Mouse (Mus musculus): Measurements from ENCODE around the gene Xpo6. TPM values are rescaled to one million over a fixed set of nuclear protein-coding genes. Genes with fewer than 3 reads are reported as not detected.
A peak's percentile ranks its signal among the peaks of the same experiment; 100 is the strongest.

The Xpo6 gene
- polyA plus RNA-seq, 1 experiment from 2014 or later, result 39.8 TPM

GRCm38 (mm10) chr7:126230357-126231148, 30.3 kb upstream of the Xpo6 start:
- Histone ChIP-seq H3K4me1 (peaks cover 7% of the 10 kb centered on the region; the same call in 1 of the 2 replicates), H3K36me3 (no peaks in the 10 kb centered on the region), H3K9me3 (replicated peaks) (no peaks in the 10 kb centered on the region), H3K9ac (no peak overlapping the region), H3K4me2 (no peak overlapping the region), H3K27me3 (replicated peaks) (peaks cover under 1% of the 10 kb centered on the region; the same call in 1 of the 2 replicates), H3K4me3 (no peak overlapping the region), H3K27ac (no peak overlapping the region)
- peak; percentile 30 for ATAC-seq
- WGBS (ENCODE audit: insufficient replicate concordance), result 28% methylated on average over 8 of the region's 8 CpGs

- no peak overlapping the region for H3K4me2 ChIP-seq
- no peak overlapping the region for H3K9ac ChIP-seq
- ATAC-seq, result no peak
- no peak overlapping the region for H3K27ac ChIP-seq
- H3K27me3 ChIP-seq (replicated peaks), result peaks cover 14% of the 10 kb centered on the region
- 49% methylated on average over 5 of the region's 5 CpGs for WGBS (ENCODE audit: insufficient replicate concordance)
- H3K36me3 ChIP-seq, result no peaks in the 10 kb centered on the region
- no peaks in the 10 kb centered on the region for H3K9me3 ChIP-seq (replicated peaks)
- H3K4me3 ChIP-seq, result no peak overlapping the region
- peaks cover 7% of the 10 kb centered on the region; the same call in 1 of the 2 replicates for H3K4me1 ChIP-seq
Measured at GRCm38 (mm10) chr7:126226136-126226535, 25.8 kb upstream of the Xpo6 start.

GRCm38 (mm10) chr7:126222753-126223152, 22.5 kb upstream of the Xpo6 start:
- Histone ChIP-seq H3K9me3 (replicated peaks) (no peaks in the 10 kb centered on the region), H3K4me1 (no peaks in the 10 kb centered on the region), H3K9ac (no peak overlapping the region), H3K27me3 (replicated peaks) (peaks cover 14% of the 10 kb centered on the region), H3K36me3 (no peaks in the 10 kb centered on the region), H3K27ac (no peak overlapping the region), H3K4me3 (no peak overlapping the region), H3K4me2 (no peak overlapping the region)
- 68% methylated on average over 3 of the region's 3 CpGs for WGBS (ENCODE audit: insufficient replicate concordance)
- no peak for ATAC-seq

GRCm38 (mm10) chr7:126220611-126221010, 20.3 kb upstream of the Xpo6 start:
- no peaks in the 10 kb centered on the region for H3K9me3 ChIP-seq (replicated peaks)
- H3K4me2 ChIP-seq, result no peak overlapping the region
- no peak overlapping the region for H3K4me3 ChIP-seq

GRCm38 (mm10) chr7:126218311-126218710, 18.0 kb upstream of the Xpo6 start:
- H3K36me3 ChIP-seq, result no peaks in the 10 kb centered on the region
- WGBS (ENCODE audit: insufficient replicate concordance), result 45% methylated on average over 1 of the region's 1 CpGs
- H3K4me3 ChIP-seq, result no peak overlapping the region
- H3K9ac ChIP-seq, result no peak overlapping the region
- H3K27me3 ChIP-seq (replicated peaks), result no peaks in the 10 kb centered on the region; the same call in 1 of the 2 replicates
- H3K9me3 ChIP-seq (replicated peaks), result no peaks in the 10 kb centered on the region
- no peaks in the 10 kb centered on the region for H3K4me1 ChIP-seq
- no peak for ATAC-seq
- H3K4me2 ChIP-seq, result no peak overlapping the region
- no peak overlapping the region for H3K27ac ChIP-seq

More at GRCm38 (mm10) chr7:126220611-126221010, 20.3 kb upstream of the Xpo6 start:
- no peaks in the 10 kb centered on the region for H3K4me1 ChIP-seq
- no peak for ATAC-seq
- no peak overlapping the region for H3K27ac ChIP-seq
- peaks cover 14% of the 10 kb centered on the region for H3K27me3 ChIP-seq (replicated peaks)
- no peak overlapping the region for H3K9ac ChIP-seq
- 43% methylated on average over 1 of the region's 1 CpGs for WGBS (ENCODE audit: insufficient replicate concordance)
- H3K36me3 ChIP-seq, result no peaks in the 10 kb centered on the region

- no peak for ATAC-seq
- Histone ChIP-seq H3K4me3 (no peak overlapping the region), H3K4me2 (no peak overlapping the region), H3K27me3 (replicated peaks) (no peaks in the 10 kb centered on the region; the same call in 1 of the 2 replicates), H3K27ac (no peak overlapping the region), H3K9ac (no peak overlapping the region), H3K36me3 (no peaks in the 10 kb centered on the region), H3K9me3 (replicated peaks) (no peaks in the 10 kb centered on the region), H3K4me1 (no peaks in the 10 kb centered on the region)
- 41% methylated on average over 1 of the region's 1 CpGs for WGBS (ENCODE audit: insufficient replicate concordance)
Measured at GRCm38 (mm10) chr7:126216867-126217266, 16.6 kb upstream of the Xpo6 start.

- Histone ChIP-seq H3K4me3 (no peak overlapping the region), H3K27me3 (replicated peaks) (no peaks in the 10 kb centered on the region; the same call in 1 of the 2 replicates), H3K36me3 (no peaks in the 10 kb centered on the region), H3K9ac (no peak overlapping the region), H3K4me1 (no peaks in the 10 kb centered on the region), H3K27ac (no peak overlapping the region), H3K9me3 (replicated peaks) (no peaks in the 10 kb centered on the region), H3K4me2 (no peak overlapping the region)
- WGBS (ENCODE audit: insufficient replicate concordance), result 54% methylated on average over 5 of the region's 5 CpGs
- ATAC-seq, result no peak
Measured at GRCm38 (mm10) chr7:126210856-126211255, 10.6 kb upstream of the Xpo6 start.

- no peak for ATAC-seq
- Histone ChIP-seq H3K4me3 (peak overlapping the region; percentile 94), H3K36me3 (no peaks in the 10 kb centered on the region; the same call in 1 of the 2 replicates), H3K9ac (peak overlapping the region; percentile 96; the same call in 1 of the 2 replicates), H3K4me2 (peak overlapping the region; percentile 93), H3K4me1 (peaks cover 42% of the 10 kb centered on the region), H3K27me3 (replicated peaks) (0 out of 2 replicates have a peak, but pooled peaks cover 6% of the 10 kb centered on the region), H3K27ac (peak overlapping the region; percentile 63), H3K9me3 (replicated peaks) (no peaks in the 10 kb centered on the region)
- WGBS (ENCODE audit: insufficient replicate concordance), result 81% methylated on average over 4 of the region's 4 CpGs
Measured at GRCm38 (mm10) chr7:126200997-126201345, 670 bp upstream of the Xpo6 start.

GRCm38 (mm10) chr7:126199691-126200102, 604 bp downstream of the Xpo6 start:
- H3K27ac ChIP-seq, result peak overlapping the region; percentile 80
- peak overlapping the region; percentile 96 for H3K9ac ChIP-seq
- peak overlapping the region; percentile 94 for H3K4me3 ChIP-seq
- H3K4me1 ChIP-seq, result peaks cover 45% of the 10 kb centered on the region
- H3K27me3 ChIP-seq (replicated peaks), result 0 out of 2 replicates have a peak, but pooled peaks cover 4% of the 10 kb centered on the region
- 0% methylated on average over 27 of the region's 27 CpGs for WGBS (ENCODE audit: insufficient replicate concordance)
- no peaks in the 10 kb centered on the region; the same call in 1 of the 2 replicates for H3K36me3 ChIP-seq
- peak overlapping the region; percentile 93 for H3K4me2 ChIP-seq
- H3K9me3 ChIP-seq (replicated peaks), result no peaks in the 10 kb centered on the region
- ATAC-seq, result peak; percentile 62

- no peaks in the 10 kb centered on the region for H3K27me3 ChIP-seq (replicated peaks)
- peak overlapping the region; percentile 80; the same call in 1 of the 2 replicates for H3K27ac ChIP-seq
- H3K9ac ChIP-seq, result peak overlapping the region; percentile 96
- H3K36me3 ChIP-seq, result no peaks in the 10 kb centered on the region; the same call in 1 of the 2 replicates
- WGBS (ENCODE audit: insufficient replicate concordance), result 22% methylated on average over 1 of the region's 1 CpGs
- H3K9me3 ChIP-seq (replicated peaks), result no peaks in the 10 kb centered on the region
- H3K4me3 ChIP-seq, result peak overlapping the region; percentile 94
- peak overlapping the region; percentile 93 for H3K4me2 ChIP-seq
- H3K4me1 ChIP-seq, result peaks cover 49% of the 10 kb centered on the region
- no peak for ATAC-seq
Measured at GRCm38 (mm10) chr7:126198926-126199325, 1.4 kb downstream of the Xpo6 start.

- Histone ChIP-seq H3K36me3 (peaks cover 25% of the 10 kb centered on the region), H3K9me3 (replicated peaks) (no peaks in the 10 kb centered on the region), H3K4me2 (no peak overlapping the region), H3K9ac (no peak overlapping the region), H3K4me1 (peaks cover 48% of the 10 kb centered on the region), H3K27ac (no peak overlapping the region), H3K27me3 (replicated peaks) (no peaks in the 10 kb centered on the region), H3K4me3 (no peak overlapping the region)
- ATAC-seq, result no peak
- WGBS (ENCODE audit: insufficient replicate concordance), result 90% methylated on average over 1 of the region's 1 CpGs
Measured at GRCm38 (mm10) chr7:126194175-126194574, 6.1 kb downstream of the Xpo6 start.

- Histone ChIP-seq H3K9me3 (replicated peaks) (no peaks in the 10 kb centered on the region), H3K36me3 (peaks cover 27% of the 10 kb centered on the region), H3K27ac (no peak overlapping the region), H3K4me3 (no peak overlapping the region), H3K4me2 (no peak overlapping the region), H3K9ac (no peak overlapping the region), H3K4me1 (peaks cover 36% of the 10 kb centered on the region), H3K27me3 (replicated peaks) (no peaks in the 10 kb centered on the region)
- WGBS (ENCODE audit: insufficient replicate concordance), result 90% methylated on average over 1 of the region's 1 CpGs
- ATAC-seq, result no peak
Measured at GRCm38 (mm10) chr7:126191471-126191870, 8.8 kb downstream of the Xpo6 start.

All from liver, embryonic 12.5 days (tissue).